Mouse (Mus musculus) ES-E14 (cell line): Measurements from ENCODE around the gene Susd5. TPM values are rescaled to one million over a fixed set of nuclear protein-coding genes. Genes with fewer than 3 reads are reported as not detected.
A peak's percentile ranks its signal among the peaks of the same experiment; 100 is the strongest.
"Not testable (repeated sequence)": the region's sequence is repeated elsewhere in the genome, so short reads cannot be mapped to it uniquely, and the experiment has no call there.

Source experiments
- DNase-seq: peaks from one replicate; pipeline ENCODE4 v3.0.0-alpha.2; 2013; ENCODE audit warnings: low read depth, low spot score
- H3K27ac ChIP-seq: 2 replicates; pipeline ENCODE4 v1.5.1; 2012; ENCODE audit warnings: low read depth, mild to moderate bottlenecking, low read length, moderate library complexity, mixed read lengths; ENCODE audit not compliant: poor library complexity, insufficient read depth, severe bottlenecking
- H3K36me3 ChIP-seq: 2 replicates; pipeline ENCODE4 v1.6.1; 2012; ENCODE audit warnings: mild to moderate bottlenecking, low read length, moderate library complexity, mixed read lengths; ENCODE audit not compliant: control insufficient read depth, poor library complexity, insufficient read depth, severe bottlenecking
- H3K4me1 ChIP-seq, 2 experiments: fragments of 150-350 bp in 1 of 2; sonication (generic) in 1 of 2; 2 replicates each; pipeline ENCODE4 v1.6.1; 2012; ENCODE audit warnings: low read length in 2 of 2, mild to moderate bottlenecking in 1 of 2, mixed read lengths in 1 of 2; ENCODE audit not compliant: control insufficient read depth in 2 of 2, insufficient read depth in 2 of 2, poor library complexity in 1 of 2
- H3K4me3 ChIP-seq, 2 experiments: fragments of 150-350 bp in 1 of 2; sonication (generic) in 1 of 2; 2 replicates each; pipeline ENCODE4 v1.5.1; 2012; ENCODE audit warnings: low read length in 2 of 2, low read depth in 1 of 2, mild to moderate bottlenecking in 1 of 2, mixed read lengths in 1 of 2; ENCODE audit not compliant: insufficient read depth in 1 of 2, poor library complexity in 1 of 2, severe bottlenecking in 1 of 2
- H3K9ac ChIP-seq: 2 replicates; pipeline ENCODE4 v1.6.1; 2012; ENCODE audit warnings: low read depth, mild to moderate bottlenecking, low read length, mixed read lengths; ENCODE audit not compliant: poor library complexity, insufficient read depth, severe bottlenecking
- H3K9me3 ChIP-seq: fragments of 150-350 bp; sonication (generic); 2 replicates; pipeline ENCODE4 v1.6.1; 2012; ENCODE audit warnings: low read depth, mild to moderate bottlenecking, low read length; ENCODE audit not compliant: control insufficient read depth, insufficient read depth
- CHD2 ChIP-seq: IDR thresholded peaks from 2 replicates; pipeline ENCODE4 v1.6.1; 2014; ENCODE audit warnings: mild to moderate bottlenecking, low read depth, low read length, inconsistent platforms
- HCFC1 ChIP-seq: IDR thresholded peaks from 2 replicates; pipeline ENCODE4 v1.6.1; 2012; ENCODE audit warnings: low read length, inconsistent platforms, borderline replicate concordance; ENCODE audit not compliant: insufficient read depth
- MAFK ChIP-seq: IDR thresholded peaks from 2 replicates; pipeline ENCODE4 v1.6.1; 2014; ENCODE audit warnings: mild to moderate bottlenecking, low read depth, low read length, inconsistent platforms; ENCODE audit not compliant: insufficient read depth
- ZC3H11A ChIP-seq: IDR thresholded peaks from 2 replicates; pipeline ENCODE4 v1.6.1; 2012; ENCODE audit warnings: low read depth, mild to moderate bottlenecking, inconsistent platforms, low read length, borderline replicate concordance
- ZNF384 ChIP-seq: IDR thresholded peaks from 2 replicates; pipeline ENCODE4 v1.6.1; 2012; ENCODE audit warnings: low read depth, low read length, inconsistent platforms
- in situ Hi-C, 2 experiments: fragments of 600-800 bp; cut with MboI; formaldehyde crosslinking; loops; one replicate each; pipeline ENCODE4 v1.15.1; 2025; ENCODE audit warnings: low sequenced_read_pairs in 2 of 2, inconsistent platforms in 1 of 2; ENCODE audit not compliant: unreplicated experiment in 2 of 2
- total RNA-seq: library from RNA; depleted of rRNA; stranded (reverse); fragments of 300-350 nt; gene quantifications from 2 replicates; pipeline ENCODE4 v1.2.3, GENCODE M21; 2012; rRNA removed

Gene Susd5
- total RNA-seq, 1 experiment = 0.98 TPM

DNA sequence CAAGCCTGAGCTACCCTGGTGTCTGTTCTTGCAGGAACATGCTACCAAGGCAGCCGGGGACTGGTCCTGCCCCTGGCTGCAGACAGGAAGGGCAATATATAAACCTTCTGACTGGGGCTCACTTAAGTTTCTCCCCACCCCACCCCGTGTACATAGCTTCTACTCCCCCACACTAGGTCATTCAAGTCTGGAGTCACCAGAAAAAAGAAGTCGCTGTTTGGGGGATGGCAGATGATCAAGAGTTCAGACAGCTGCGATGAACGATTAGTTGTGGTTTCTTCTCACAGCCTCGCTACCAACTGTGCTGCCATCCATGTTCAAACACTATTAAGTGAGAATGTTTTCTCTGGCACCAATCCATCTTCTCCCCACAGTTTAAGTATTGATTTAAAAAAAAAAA lies 55.3 kb downstream of the Susd5 start:
- peaks cover 4% of the 10 kb centered on the region; the same call in 1 of the 2 replicates for H3K9me3 ChIP-seq
- no peak overlapping the region for H3K27ac ChIP-seq
- no peak for DNase-seq
- H3K36me3 ChIP-seq = no peaks in the 10 kb centered on the region
- in situ Hi-C loops = no loop called here
- TF ChIP-seq CHD2 (no peak), ZC3H11A (no peak), ZNF384 (no peak), HCFC1 (no peak), MAFK (no peak)
- H3K4me1 ChIP-seq = peaks cover 0 to 5% of the 10 kb centered on the region in 2 experiments; a peak in 2 of 4 replicates
- H3K9ac ChIP-seq = no peak overlapping the region
- H3K4me3 ChIP-seq = no peak overlapping the region

GRCm38 (mm10) chr9:114113911-114114623 lies 57.1 kb downstream of the Susd5 start:
- in situ Hi-C loops = no loop called here
- TF ChIP-seq ZNF384 = no peak

DNA sequence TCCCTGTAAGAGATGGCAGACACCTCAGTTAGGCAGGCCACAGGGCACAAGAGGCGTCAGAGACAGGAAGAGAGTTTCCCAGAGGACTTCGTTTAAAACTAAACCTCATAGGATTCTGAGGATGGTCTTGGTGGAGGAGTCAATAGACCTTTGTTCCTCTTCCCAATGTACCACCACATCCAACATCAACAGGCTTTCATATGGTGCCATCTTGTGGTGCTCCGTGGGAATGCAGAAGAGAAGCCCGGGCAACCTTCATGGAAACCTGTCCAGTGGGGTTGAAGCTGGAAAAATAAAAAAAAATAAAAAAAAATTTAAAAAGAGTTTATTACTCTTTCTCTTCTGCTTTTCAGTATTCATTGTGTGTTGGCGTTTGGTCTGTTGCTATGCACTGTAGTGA lies 59.7 kb downstream of the Susd5 start:
- H3K4me3 ChIP-seq, H3K9ac ChIP-seq, H3K36me3 ChIP-seq, in situ Hi-C loops, H3K9me3 ChIP-seq, H3K27ac ChIP-seq, H3K4me1 ChIP-seq: not testable (repeated sequence)
- peak; percentile 53; the same call in 1 of the 2 replicates for TF ChIP-seq ZC3H11A
- peak; percentile 49 for DNase-seq

More at GRCm38 (mm10) chr9:114113911-114114623, 57.1 kb downstream of the Susd5 start:
- no peak overlapping the region for H3K27ac ChIP-seq
- DNase-seq = no peak
- H3K4me1 ChIP-seq = peaks cover 0 to 5% of the 10 kb centered on the region in 2 experiments; a peak in 2 of 4 replicates
- no peak overlapping the region for H3K4me3 ChIP-seq
- H3K36me3 ChIP-seq = no peaks in the 10 kb centered on the region
- H3K9ac ChIP-seq = peak overlapping the region; percentile 15; the same call in 1 of the 2 replicates
- H3K9me3 ChIP-seq = peaks cover 2% of the 10 kb centered on the region; the same call in 1 of the 2 replicates

DNA sequence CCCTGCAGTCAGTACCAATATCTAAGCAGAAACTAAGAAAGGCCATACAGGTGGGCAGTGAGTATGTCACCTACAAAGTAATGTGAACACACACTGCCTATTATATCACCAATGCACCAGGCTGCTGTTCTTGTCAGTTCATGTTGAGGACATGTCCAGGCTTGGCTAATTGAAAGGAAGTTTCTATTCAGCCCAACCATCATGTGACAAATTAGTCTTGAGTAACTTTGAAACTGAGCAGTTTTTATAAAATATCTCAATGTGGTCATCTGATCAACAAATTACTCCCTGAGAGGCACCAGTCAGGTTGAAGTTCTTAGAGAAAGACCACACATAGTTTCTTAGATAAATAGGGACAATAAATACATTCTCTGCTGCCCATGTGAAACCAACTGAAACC lies 65.9 kb downstream of the Susd5 start:
- DNase-seq, H3K9ac ChIP-seq, H3K36me3 ChIP-seq, H3K27ac ChIP-seq, H3K4me3 ChIP-seq, H3K4me1 ChIP-seq, in situ Hi-C loops, H3K9me3 ChIP-seq: not testable (repeated sequence)

GRCm38 (mm10) chr9:114129273-114129835 lies 72.4 kb downstream of the Susd5 start:
- H3K9me3 ChIP-seq, H3K9ac ChIP-seq, H3K4me3 ChIP-seq, H3K27ac ChIP-seq, in situ Hi-C loops, H3K4me1 ChIP-seq, H3K36me3 ChIP-seq, DNase-seq: not testable (repeated sequence)

Other genes with a start within 250 kb of the Susd5 start
- 80.3 and 101 TPM in 2 replicates for gene Ubp1, start 126.2 kb upstream of the Susd5 start, total RNA-seq
- 4.4 and 6.3 TPM in 2 replicates for gene Fbxl2, start 10.9 kb upstream of the Susd5 start, total RNA-seq